Mouse (Mus musculus): ENCODE measurements around the gene Gemin7. TPM values are rescaled to one million over a fixed set of nuclear protein-coding genes. Genes with fewer than 3 reads are reported as not detected.

Gene Gemin7
- polyA plus RNA-seq, 1 experiment from 2014 or later, result 156 TPM

GRCm38 (mm10) chr7:19580634-19581033 is 3.2 kb upstream of the Gemin7 start:
- peak; percentile 18; the same call in 1 of the 2 replicates for ATAC-seq (ENCODE audit: low read depth)
- Histone ChIP-seq H3K9me3 (ENCODE audit: control insufficient read depth, low read length) (no peaks in the 10 kb centered on the region), H3K36me3 (ENCODE audit: control insufficient read depth, insufficient read depth, low read length) (peaks cover 24% of the 10 kb centered on the region), H3K4me2 (ENCODE audit: low read depth, low read length) (no peak overlapping the region), H3K4me1 (replicated peaks; ENCODE audit: control insufficient read depth, insufficient read depth, low read length) (peaks cover 9% of the 10 kb centered on the region), H3K9ac (ENCODE audit: low read length) (no peak overlapping the region), H3K27ac (ENCODE audit: low read length) (no peak overlapping the region), H3K27me3 (ENCODE audit: control insufficient read depth, insufficient read depth, low read depth, low read length) (peaks cover 19% of the 10 kb centered on the region), H3K4me3 (ENCODE audit: low read length) (no peak overlapping the region)
- WGBS, result 73% methylated on average over 8 of the region's 8 CpGs

GRCm38 (mm10) chr7:19579751-19580150 is 2.4 kb upstream of the Gemin7 start:
- no peak overlapping the region for H3K9ac ChIP-seq (ENCODE audit: low read length)
- H3K36me3 ChIP-seq (ENCODE audit: control insufficient read depth, insufficient read depth, low read length), result peaks cover 19% of the 10 kb centered on the region
- no peaks in the 10 kb centered on the region for H3K9me3 ChIP-seq (ENCODE audit: control insufficient read depth, low read length)
- H3K4me1 ChIP-seq (replicated peaks; ENCODE audit: control insufficient read depth, insufficient read depth, low read length), result peaks cover 9% of the 10 kb centered on the region
- no peak overlapping the region for H3K27ac ChIP-seq (ENCODE audit: low read length)
- no peak for ATAC-seq (ENCODE audit: low read depth)
- no peak overlapping the region for H3K4me3 ChIP-seq (ENCODE audit: low read length)
- no peak overlapping the region for H3K4me2 ChIP-seq (ENCODE audit: low read depth, low read length)
- WGBS, result 88% methylated on average over 10 of the region's 10 CpGs
- peaks cover 19% of the 10 kb centered on the region for H3K27me3 ChIP-seq (ENCODE audit: control insufficient read depth, insufficient read depth, low read depth, low read length)

GRCm38 (mm10) chr7:19578436-19578835 is 1.0 kb upstream of the Gemin7 start:
- no peak for ATAC-seq (ENCODE audit: low read depth)

GRCm38 (mm10) chr7:19577877-19578414 is 551 bp upstream of the Gemin7 start:
- H3K9ac ChIP-seq (ENCODE audit: low read length), result peak overlapping the region; percentile 45

More at GRCm38 (mm10) chr7:19578436-19578835, 1.0 kb upstream of the Gemin7 start:
- 49% methylated on average over 4 of the region's 4 CpGs for WGBS
- H3K9ac ChIP-seq (ENCODE audit: low read length), result no peak overlapping the region
- H3K36me3 ChIP-seq (ENCODE audit: control insufficient read depth, insufficient read depth, low read length), result peaks cover 6% of the 10 kb centered on the region
- no peak overlapping the region for H3K4me2 ChIP-seq (ENCODE audit: low read depth, low read length)
- H3K27ac ChIP-seq (ENCODE audit: low read length), result no peak overlapping the region
- H3K27me3 ChIP-seq (ENCODE audit: control insufficient read depth, insufficient read depth, low read depth, low read length), result peaks cover 19% of the 10 kb centered on the region
- H3K4me3 ChIP-seq (ENCODE audit: low read length), result no peak overlapping the region
- peaks cover 13% of the 10 kb centered on the region for H3K4me1 ChIP-seq (replicated peaks; ENCODE audit: control insufficient read depth, insufficient read depth, low read length)
- no peaks in the 10 kb centered on the region for H3K9me3 ChIP-seq (ENCODE audit: control insufficient read depth, low read length)

GRCm38 (mm10) chr7:19575559-19575958 is 1.8 kb downstream of the Gemin7 start:
- H3K4me2 ChIP-seq (ENCODE audit: low read depth, low read length), result no peak overlapping the region
- WGBS, result 57% methylated on average over 3 of the region's 3 CpGs
- peaks cover 25% of the 10 kb centered on the region for H3K4me1 ChIP-seq (replicated peaks; ENCODE audit: control insufficient read depth, insufficient read depth, low read length)
- H3K27me3 ChIP-seq (ENCODE audit: control insufficient read depth, insufficient read depth, low read depth, low read length), result peaks cover 19% of the 10 kb centered on the region
- H3K9me3 ChIP-seq (ENCODE audit: control insufficient read depth, low read length), result no peaks in the 10 kb centered on the region
- peaks cover 3% of the 10 kb centered on the region; the same call in 1 of the 2 replicates for H3K36me3 ChIP-seq (ENCODE audit: control insufficient read depth, insufficient read depth, low read length)
- no peak overlapping the region for H3K9ac ChIP-seq (ENCODE audit: low read length)
- no peak overlapping the region for H3K27ac ChIP-seq (ENCODE audit: low read length)
- ATAC-seq (ENCODE audit: low read depth), result no peak
- H3K4me3 ChIP-seq (ENCODE audit: low read length), result no peak overlapping the region

More at GRCm38 (mm10) chr7:19577877-19578414, 551 bp upstream of the Gemin7 start:
- peaks cover 4% of the 10 kb centered on the region; the same call in 1 of the 2 replicates for H3K36me3 ChIP-seq (ENCODE audit: control insufficient read depth, insufficient read depth, low read length)
- peak overlapping the region; percentile 84 for H3K4me2 ChIP-seq (ENCODE audit: low read depth, low read length)
- no peak overlapping the region for H3K27ac ChIP-seq (ENCODE audit: low read length)
- peak overlapping the region; percentile 51 for H3K4me3 ChIP-seq (ENCODE audit: low read length)
- peaks cover 19% of the 10 kb centered on the region for H3K27me3 ChIP-seq (ENCODE audit: control insufficient read depth, insufficient read depth, low read depth, low read length)
- ATAC-seq (ENCODE audit: low read depth), result no peak
- peaks cover 13% of the 10 kb centered on the region for H3K4me1 ChIP-seq (replicated peaks; ENCODE audit: control insufficient read depth, insufficient read depth, low read length)
- 16% methylated on average over 10 of the region's 10 CpGs for WGBS
- no peaks in the 10 kb centered on the region for H3K9me3 ChIP-seq (ENCODE audit: control insufficient read depth, low read length)

GRCm38 (mm10) chr7:19573776-19574140 is 3.6 kb downstream of the Gemin7 start:
- ATAC-seq (ENCODE audit: low read depth), result peak; percentile 13; the same call in 1 of the 2 replicates
- WGBS, result 14% methylated on average over 16 of the region's 16 CpGs
- peaks cover 13% of the 10 kb centered on the region for H3K36me3 ChIP-seq (ENCODE audit: control insufficient read depth, insufficient read depth, low read length)
- peak overlapping the region; percentile 93 for H3K27ac ChIP-seq (ENCODE audit: low read length)
- peak overlapping the region; percentile 78 for H3K4me2 ChIP-seq (ENCODE audit: low read depth, low read length)
- no peaks in the 10 kb centered on the region for H3K9me3 ChIP-seq (ENCODE audit: control insufficient read depth, low read length)
- peaks cover 25% of the 10 kb centered on the region for H3K4me1 ChIP-seq (replicated peaks; ENCODE audit: control insufficient read depth, insufficient read depth, low read length)
- H3K9ac ChIP-seq (ENCODE audit: low read length), result peak overlapping the region; percentile 91
- H3K4me3 ChIP-seq (ENCODE audit: low read length), result peak overlapping the region; percentile 92
- peaks cover 19% of the 10 kb centered on the region for H3K27me3 ChIP-seq (ENCODE audit: control insufficient read depth, insufficient read depth, low read depth, low read length)

- H3K9ac ChIP-seq (ENCODE audit: low read length), result peak overlapping the region; percentile 91
- peak; percentile 90 for ATAC-seq (ENCODE audit: low read depth)
- H3K36me3 ChIP-seq (ENCODE audit: control insufficient read depth, insufficient read depth, low read length), result peaks cover 13% of the 10 kb centered on the region
- peak overlapping the region; percentile 93 for H3K27ac ChIP-seq (ENCODE audit: low read length)
- H3K9me3 ChIP-seq (ENCODE audit: control insufficient read depth, low read length), result no peaks in the 10 kb centered on the region
- peak overlapping the region; percentile 92 for H3K4me3 ChIP-seq (ENCODE audit: low read length)
- under 1% methylated on average over 52 of the region's 53 CpGs for WGBS
- peaks cover 19% of the 10 kb centered on the region for H3K27me3 ChIP-seq (ENCODE audit: control insufficient read depth, insufficient read depth, low read depth, low read length)
- peak overlapping the region; percentile 78 for H3K4me2 ChIP-seq (ENCODE audit: low read depth, low read length)
- peaks cover 25% of the 10 kb centered on the region for H3K4me1 ChIP-seq (replicated peaks; ENCODE audit: control insufficient read depth, insufficient read depth, low read length)
Observed at GRCm38 (mm10) chr7:19572926-19573775, 4.2 kb downstream of the Gemin7 start.

- Histone ChIP-seq H3K27me3 (ENCODE audit: control insufficient read depth, insufficient read depth, low read depth, low read length) (no peaks in the 10 kb centered on the region), H3K4me2 (ENCODE audit: low read depth, low read length) (no peak overlapping the region), H3K9me3 (ENCODE audit: control insufficient read depth, low read length) (no peaks in the 10 kb centered on the region; the same call in 1 of the 2 replicates), H3K27ac (ENCODE audit: low read length) (no peak overlapping the region), H3K4me1 (replicated peaks; ENCODE audit: control insufficient read depth, insufficient read depth, low read length) (peaks cover 16% of the 10 kb centered on the region), H3K36me3 (ENCODE audit: control insufficient read depth, insufficient read depth, low read length) (peaks cover 27% of the 10 kb centered on the region), H3K4me3 (ENCODE audit: low read length) (no peak overlapping the region), H3K9ac (ENCODE audit: low read length) (no peak overlapping the region)
- ATAC-seq (ENCODE audit: low read depth), result no peak
- 86% methylated on average over 3 of the region's 3 CpGs for WGBS
Observed at GRCm38 (mm10) chr7:19569647-19570046, 7.7 kb downstream of the Gemin7 start.

GRCm38 (mm10) chr7:19567426-19567825 is 10.0 kb downstream of the Gemin7 start:
- no peak overlapping the region for H3K4me2 ChIP-seq (ENCODE audit: low read depth, low read length)
- H3K4me3 ChIP-seq (ENCODE audit: low read length), result no peak overlapping the region
- H3K9me3 ChIP-seq (ENCODE audit: control insufficient read depth, low read length), result no peaks in the 10 kb centered on the region; the same call in 1 of the 2 replicates
- no peaks in the 10 kb centered on the region for H3K27me3 ChIP-seq (ENCODE audit: control insufficient read depth, insufficient read depth, low read depth, low read length)
- peaks cover 13% of the 10 kb centered on the region for H3K4me1 ChIP-seq (replicated peaks; ENCODE audit: control insufficient read depth, insufficient read depth, low read length)
- H3K36me3 ChIP-seq (ENCODE audit: control insufficient read depth, insufficient read depth, low read length), result peaks cover 32% of the 10 kb centered on the region
- no peak overlapping the region for H3K27ac ChIP-seq (ENCODE audit: low read length)
- H3K9ac ChIP-seq (ENCODE audit: low read length), result no peak overlapping the region
- 85% methylated on average over 8 of the region's 8 CpGs for WGBS
- ATAC-seq (ENCODE audit: low read depth), result no peak
